Mouse (Mus musculus) hindbrain, postnatal 0 days (tissue): Measurements from ENCODE around the gene Lck. TPM values are rescaled to one million over a fixed set of nuclear protein-coding genes. Genes with fewer than 3 reads are reported as not detected.
A peak's percentile ranks its signal among the peaks of the same experiment; 100 is the strongest.
"Not testable (repeated sequence)": the region's sequence is repeated elsewhere in the genome, so short reads cannot be mapped to it uniquely, and the experiment has no call there.

Experiments
- ATAC-seq: fragments of 200-750 bp; cut with Nextera tagmentation; 2 replicates; pipeline ENCODE4 v1.8.0; 2017; ENCODE audit warnings: mild to moderate bottlenecking, moderate TSS enrichment, moderate library complexity
- DNase-seq: peaks from one replicate; pipeline ENCODE4 v3.0.0-alpha.2; 2015; ENCODE audit warnings: low spot score
- H3K27ac ChIP-seq: fragments of 300-500 bp; sonication (generic); 2 replicates; pipeline ENCODE4 v1.5.1; 2014; ENCODE audit warnings: mild to moderate bottlenecking
- H3K27me3 ChIP-seq: fragments of 300-500 bp; sonication (generic); 2 replicates; pipeline ENCODE4 v1.6.1; 2014; ENCODE audit warnings: low read length, mixed read lengths; ENCODE audit not compliant: insufficient read depth
- H3K36me3 ChIP-seq: fragments of 300-500 bp; sonication (generic); 2 replicates; pipeline ENCODE4 v1.6.1; 2014; ENCODE audit warnings: low read length, mixed read lengths; ENCODE audit not compliant: insufficient read depth
- H3K4me1 ChIP-seq: fragments of 300-500 bp; sonication (generic); 2 replicates; pipeline ENCODE4 v1.6.1; 2014; ENCODE audit warnings: antibody characterized with exemption, low read length, mixed read lengths; ENCODE audit not compliant: insufficient read depth
- H3K4me2 ChIP-seq: fragments of 300-500 bp; sonication (generic); 2 replicates; pipeline ENCODE4 v1.6.1; 2014; ENCODE audit warnings: low read depth, mild to moderate bottlenecking, low read length, moderate library complexity, mixed read lengths
- H3K4me3 ChIP-seq: fragments of 300-500 bp; sonication (generic); 2 replicates; pipeline ENCODE4 v1.5.1; 2014; ENCODE audit warnings: low read length
- H3K9ac ChIP-seq: fragments of 300-500 bp; sonication (generic); replicated peaks from 2 replicates; pipeline ENCODE4 v1.6.1; 2014; ENCODE audit warnings: mild to moderate bottlenecking, low read length, moderate library complexity, mixed read lengths
- H3K9me3 ChIP-seq: fragments of 300-500 bp; sonication (generic); 2 replicates; pipeline ENCODE4 v1.6.1; 2016; ENCODE audit warnings: low read length, mixed read lengths
- CTCF ChIP-seq: IDR thresholded peaks from 2 replicates; pipeline ENCODE4 v1.5.1; 2016; ENCODE audit warnings: antibody characterized with exemption, control low read depth, low read depth
- WGBS: fragments of 180-500 bp; shearing (Covaris S2); extraction: QIAGEN DNeasy Blood & Tissue Kit; methylation state at CpG from one replicate; pipeline ENCODE4 v1.1.7; 2014; 5-methylcytosine and 5-hydroxymethylcytosine counted together
- polyA plus RNA-seq: library from polyadenylated mRNA; unstranded; fragments of >200 nt; fragmentation: Nextera tagmentation; extraction: Ambion mirVana; gene quantifications from 2 replicates; pipeline ENCODE4 v1.2.1, GENCODE M21; 2015
- total RNA-seq: library from RNA; depleted of rRNA; stranded (reverse); fragments of >200 nt; gene quantifications from 2 replicates; pipeline ENCODE4 v1.2.3, GENCODE M21; 2014

Lck gene
- total and polyA plus RNA-seq, 2 experiments from 2014 or later = 12.2 to 12.5 TPM

GRCm38 (mm10) chr4:129556532-129557223 lies 16.8 kb downstream of the Lck start:
- Histone ChIP-seq H3K4me3 (peak overlapping the region; percentile 41), H3K27me3 (no peaks in the 10 kb centered on the region), H3K27ac (peak overlapping the region; percentile 82), H3K9ac (peak overlapping the region; percentile 58), H3K9me3 (no peaks in the 10 kb centered on the region), H3K4me2 (peak overlapping the region; percentile 88), H3K36me3 (no peaks in the 10 kb centered on the region), H3K4me1 (0 out of 2 replicates have a peak, but pooled peaks cover 14% of the 10 kb centered on the region)
- no peak for TF ChIP-seq CTCF
- DNase-seq (peak; percentile 94), ATAC-seq (peak; percentile 83)
- WGBS = 7% methylated on average over 32 of the region's 33 CpGs

GRCm38 (mm10) chr4:129555862-129556531 lies 17.4 kb downstream of the Lck start:
- under 1% methylated on average over 24 of the region's 24 CpGs for WGBS
- peak; percentile 22 for DNase-seq

GRCm38 (mm10) chr4:129555421-129555861 lies 18.0 kb downstream of the Lck start:
- H3K4me2 ChIP-seq = peak overlapping the region; percentile 88
- no peaks in the 10 kb centered on the region for H3K27me3 ChIP-seq
- peak overlapping the region; percentile 58 for H3K9ac ChIP-seq
- DNase-seq = peak; percentile 73
- peak; percentile 46 for ATAC-seq
- TF ChIP-seq CTCF = peak; percentile 78
- WGBS = 3% methylated on average over 16 of the region's 16 CpGs
- no peaks in the 10 kb centered on the region for H3K9me3 ChIP-seq
- H3K4me1 ChIP-seq = 0 out of 2 replicates have a peak, but pooled peaks cover 14% of the 10 kb centered on the region
- H3K36me3 ChIP-seq = no peaks in the 10 kb centered on the region
- H3K4me3 ChIP-seq = peak overlapping the region; percentile 41
- H3K27ac ChIP-seq = peak overlapping the region; percentile 82

More at GRCm38 (mm10) chr4:129555862-129556531, 17.4 kb downstream of the Lck start:
- Histone ChIP-seq H3K27ac (peak overlapping the region; percentile 82), H3K9ac (peak overlapping the region; percentile 58), H3K9me3 (no peaks in the 10 kb centered on the region), H3K4me2 (peak overlapping the region; percentile 88), H3K36me3 (no peaks in the 10 kb centered on the region), H3K27me3 (no peaks in the 10 kb centered on the region), H3K4me1 (0 out of 2 replicates have a peak, but pooled peaks cover 14% of the 10 kb centered on the region), H3K4me3 (peak overlapping the region; percentile 41)
- TF ChIP-seq CTCF = no peak
- peak; percentile 77 for ATAC-seq

- H3K4me1 ChIP-seq = 0 out of 2 replicates have a peak, but pooled peaks cover 14% of the 10 kb centered on the region
- not testable (repeated sequence) for H3K9ac ChIP-seq, DNase-seq, H3K27me3 ChIP-seq, H3K9me3 ChIP-seq, ATAC-seq, H3K4me3 ChIP-seq, H3K36me3 ChIP-seq, H3K27ac ChIP-seq
- 47% methylated on average over 5 of the region's 6 CpGs for WGBS
- H3K4me2 ChIP-seq = peak overlapping the region; percentile 88; the same call in 1 of the 2 replicates
These were observed 18.9 kb downstream of the Lck start for GRCm38 (mm10) chr4:129554512-129554911.

GRCm38 (mm10) chr4:129550295-129550694 lies 23.1 kb downstream of the Lck start:
- H3K4me2 ChIP-seq = no peak overlapping the region
- 0 out of 2 replicates have a peak, but pooled peaks cover 7% of the 10 kb centered on the region for H3K4me1 ChIP-seq
- no peaks in the 10 kb centered on the region for H3K9me3 ChIP-seq
- DNase-seq (no peak), ATAC-seq (no peak)
- no peak overlapping the region for H3K4me3 ChIP-seq
- H3K9ac ChIP-seq = no peak overlapping the region
- H3K36me3 ChIP-seq = no peaks in the 10 kb centered on the region
- no peak for TF ChIP-seq CTCF
- WGBS = 78% methylated on average over 1 of the region's 1 CpGs
- no peaks in the 10 kb centered on the region for H3K27me3 ChIP-seq
- H3K27ac ChIP-seq = no peak overlapping the region

GRCm38 (mm10) chr4:129549306-129549705 lies 24.1 kb downstream of the Lck start:
- H3K4me3 ChIP-seq = no peak overlapping the region
- H3K27me3 ChIP-seq = no peaks in the 10 kb centered on the region
- H3K27ac ChIP-seq = no peak overlapping the region
- H3K9me3 ChIP-seq = no peaks in the 10 kb centered on the region
- H3K4me2 ChIP-seq = no peak overlapping the region
- ATAC-seq = no peak
- DNase-seq = peak; percentile 30
- WGBS = 94% methylated on average over 2 of the region's 2 CpGs
- H3K9ac ChIP-seq = no peak overlapping the region
- no peaks in the 10 kb centered on the region for H3K4me1 ChIP-seq
- peak; percentile 53 for TF ChIP-seq CTCF
- H3K36me3 ChIP-seq = no peaks in the 10 kb centered on the region

GRCm38 (mm10) chr4:129547631-129548030 lies 25.8 kb downstream of the Lck start:
- ATAC-seq, H3K9ac ChIP-seq, DNase-seq, H3K4me1 ChIP-seq, H3K4me3 ChIP-seq, H3K27me3 ChIP-seq, H3K27ac ChIP-seq, H3K36me3 ChIP-seq, H3K9me3 ChIP-seq, H3K4me2 ChIP-seq: not testable (repeated sequence)
- WGBS = 88% methylated on average over 4 of the region's 4 CpGs
